Mouse (Mus musculus): Measurements from ENCODE around the gene Man2b1. TPM values are rescaled to one million over a fixed set of nuclear protein-coding genes. Genes with fewer than 3 reads are reported as not detected.
"Not testable (repeated sequence)": the region's sequence is repeated elsewhere in the genome, so short reads cannot be mapped to it uniquely, and the experiment has no call there.

Gene Man2b1
- polyA plus RNA-seq, 1 experiment from 2014 or later, result 22.4 TPM

DNA sequence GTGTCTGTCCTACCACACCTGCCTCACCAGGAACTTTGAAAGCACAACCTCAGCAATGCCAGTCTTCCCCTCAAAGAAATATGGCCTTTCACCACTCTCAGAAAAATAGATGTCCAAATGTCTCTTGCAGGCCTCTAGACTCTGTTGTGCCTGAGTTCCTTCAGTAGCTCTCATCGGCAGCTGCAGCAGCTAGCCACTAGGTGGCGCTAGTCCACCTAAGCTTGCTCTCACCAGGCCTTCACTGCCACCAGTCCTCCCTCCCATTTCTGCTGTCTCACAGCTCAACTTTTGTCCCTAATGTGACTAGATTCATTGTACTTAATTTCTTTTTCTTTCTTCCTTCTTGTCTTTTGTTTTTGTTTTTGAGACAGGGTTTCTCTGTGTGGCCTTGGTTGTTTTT, 6.1 kb upstream of the Man2b1 start:
- Histone ChIP-seq H3K4me3 (no peak overlapping the region), H3K27me3 (no peaks in the 10 kb centered on the region), H3K4me1 (peaks cover 19% of the 10 kb centered on the region), H3K9me3 (replicated peaks) (no peaks in the 10 kb centered on the region), H3K27ac (no peak overlapping the region), H3K9ac (no peak overlapping the region), H3K4me2 (replicated peaks) (no peak overlapping the region), H3K36me3 (peaks cover 43% of the 10 kb centered on the region)
- no peak for ATAC-seq (ENCODE audit: low FRiP score)
- WGBS, result 0% methylated on average over 2 of the region's 2 CpGs

DNA sequence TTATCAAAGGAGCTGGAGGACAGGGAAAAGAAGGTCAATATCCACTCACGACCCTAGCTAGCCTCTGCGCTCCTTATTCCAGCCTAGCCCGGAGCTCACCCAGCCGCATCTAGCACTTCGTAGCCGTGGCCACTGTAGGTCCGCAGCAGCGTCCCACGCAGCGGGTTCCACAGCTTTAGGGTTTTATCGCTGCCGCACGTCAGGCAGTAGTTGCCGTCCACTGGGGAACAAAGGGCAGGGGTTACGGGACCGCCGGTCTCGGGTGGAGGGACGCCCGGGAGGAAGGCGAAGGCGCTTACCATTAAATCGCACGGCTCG, 2.9 kb upstream of the Man2b1 start:
- H3K4me2 ChIP-seq (replicated peaks), result peak overlapping the region; percentile 71
- H3K27me3 ChIP-seq, result no peaks in the 10 kb centered on the region
- peak overlapping the region; percentile 92 for H3K9ac ChIP-seq
- 1% methylated on average over 25 of the region's 25 CpGs for WGBS
- no peaks in the 10 kb centered on the region for H3K9me3 ChIP-seq (replicated peaks)
- peak overlapping the region; percentile 90 for H3K4me3 ChIP-seq
- ATAC-seq (ENCODE audit: low FRiP score), result no peak
- peaks cover 24% of the 10 kb centered on the region for H3K36me3 ChIP-seq
- peak overlapping the region; percentile 62; the same call in 1 of the 2 replicates for H3K27ac ChIP-seq
- H3K4me1 ChIP-seq, result peaks cover 29% of the 10 kb centered on the region

DNA sequence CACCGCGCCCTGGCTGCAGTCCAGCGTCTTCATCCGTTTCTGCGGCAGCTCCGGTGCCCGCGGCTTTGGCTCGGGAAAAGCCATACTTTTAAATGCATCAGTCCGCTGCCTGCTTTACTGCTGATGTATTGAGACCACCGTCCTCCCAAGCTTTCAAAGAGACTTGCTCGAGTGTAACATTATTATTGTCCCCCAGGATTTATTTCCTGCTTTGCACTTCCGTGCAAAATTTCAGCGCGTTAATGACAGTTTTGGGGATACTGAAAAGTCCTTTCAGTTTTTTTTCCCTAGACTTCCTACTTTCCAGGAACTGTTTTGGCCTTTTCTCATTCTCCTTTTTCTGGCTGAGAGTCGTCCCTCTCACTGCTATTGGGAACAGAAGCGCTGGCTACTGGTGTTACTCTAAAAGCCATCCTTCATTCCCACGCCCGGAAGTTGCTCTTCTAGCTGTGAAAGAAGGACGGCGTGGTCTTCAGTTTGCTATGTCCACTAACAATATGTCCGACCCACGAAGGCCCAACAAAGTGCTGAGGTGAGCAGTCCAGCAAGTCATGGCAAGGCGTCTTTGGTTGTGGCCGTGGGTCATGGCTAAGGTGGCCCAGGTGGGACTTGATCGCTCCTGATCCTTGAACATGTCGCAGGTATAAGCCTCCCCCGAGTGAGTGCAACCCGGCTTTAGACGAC, 2.4 kb upstream of the Man2b1 start, which contains the start of gene Wdr83os:
Gene Wdr83os (plus strand): TSS at position 209 of the 684 bp plus-strand sequence.
- peak; percentile 18 for ATAC-seq (ENCODE audit: low FRiP score)
- peak within 1 kb of the TSS; percentile 90 for H3K4me3 ChIP-seq
- H3K4me2 ChIP-seq (replicated peaks), result peak within 1 kb of the TSS; percentile 71
- peak within 1 kb of the TSS; percentile 62; the same call in 1 of the 2 replicates for H3K27ac ChIP-seq
- H3K9me3 ChIP-seq (replicated peaks), result no peaks in the 10 kb centered on the region
- under 1% methylated on average over 30 of the region's 30 CpGs for WGBS
- H3K27me3 ChIP-seq, result no peaks in the 10 kb centered on the region
- H3K9ac ChIP-seq, result peak within 1 kb of the TSS; percentile 92
- peaks cover 25% of the 10 kb centered on the region for H3K36me3 ChIP-seq
- H3K4me1 ChIP-seq, result peaks cover 29% of the 10 kb centered on the region

DNA sequence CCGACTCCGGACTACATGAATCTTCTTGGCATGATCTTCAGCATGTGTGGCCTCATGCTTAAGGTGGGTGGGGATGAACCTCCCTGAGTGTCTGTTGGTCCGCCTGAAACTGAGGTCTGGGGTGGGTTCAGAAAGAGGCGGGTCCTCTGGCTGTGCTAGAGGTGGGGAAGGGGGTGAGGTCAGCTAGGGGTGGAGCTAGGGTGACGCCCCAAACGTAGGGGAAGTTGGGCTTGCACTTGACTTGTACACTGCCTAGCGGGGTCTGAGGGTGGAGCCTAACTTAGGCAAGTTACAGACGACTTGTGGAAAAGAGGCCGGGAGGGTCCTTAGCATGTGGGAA, 1.9 kb upstream of the Man2b1 start, which contains the start of gene Wdr83:
Gene Wdr83 (minus strand): TSS at position 91 of the 340 bp plus-strand sequence.
- H3K27me3 ChIP-seq, result no peaks in the 10 kb centered on the region
- H3K9me3 ChIP-seq (replicated peaks), result no peaks in the 10 kb centered on the region
- H3K36me3 ChIP-seq, result peaks cover 21% of the 10 kb centered on the region
- peak within 1 kb of the TSS; percentile 92 for H3K9ac ChIP-seq
- H3K4me3 ChIP-seq, result peak within 1 kb of the TSS; percentile 90
- 3% methylated on average over 9 of the region's 9 CpGs for WGBS
- ATAC-seq (ENCODE audit: low FRiP score), result peak; percentile 46
- H3K4me2 ChIP-seq (replicated peaks), result peak within 1 kb of the TSS; percentile 71
- peak within 1 kb of the TSS; percentile 62; the same call in 1 of the 2 replicates for H3K27ac ChIP-seq
- peaks cover 29% of the 10 kb centered on the region for H3K4me1 ChIP-seq

DNA sequence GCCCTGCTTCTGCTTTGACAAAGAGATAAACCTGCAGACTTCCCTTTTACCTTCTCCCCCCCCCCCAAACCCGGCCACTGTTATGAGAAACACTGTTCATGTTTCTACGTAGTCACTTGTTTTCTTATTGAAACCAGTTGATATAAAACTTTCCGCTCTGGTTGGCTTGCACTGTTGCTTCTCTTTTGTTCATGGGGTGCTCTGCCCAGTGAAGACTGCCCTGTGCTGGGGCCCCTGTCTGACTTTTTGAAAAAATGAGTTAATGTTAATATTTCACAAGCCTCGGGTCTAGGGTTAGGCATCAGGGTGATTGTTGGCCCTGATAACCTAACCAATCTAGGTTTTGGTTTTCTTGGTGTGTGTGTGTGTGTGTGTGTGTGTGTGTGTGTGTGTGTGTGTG, 901 bp upstream of the Man2b1 start:
- WGBS, result 88% methylated on average over 4 of the region's 4 CpGs

DNA sequence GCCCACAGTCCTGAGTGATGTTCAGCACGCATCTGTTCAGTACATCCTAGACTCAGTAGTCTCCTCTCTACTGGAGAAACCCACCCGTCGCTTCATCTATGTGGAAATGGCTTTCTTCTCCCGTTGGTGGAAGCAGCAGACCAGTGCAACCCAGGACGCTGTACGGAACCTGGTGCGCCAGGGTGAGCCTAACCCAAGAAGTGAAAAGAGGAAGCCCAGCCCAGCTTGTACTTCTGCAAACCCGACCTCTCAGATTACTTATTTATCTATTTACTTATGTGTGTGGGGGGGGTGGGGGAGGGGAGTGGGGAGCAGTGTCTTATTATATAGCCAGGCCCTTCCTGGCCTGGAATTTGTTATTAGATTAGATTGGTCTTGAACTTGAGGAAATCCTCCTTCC, 1.6 kb downstream of the Man2b1 start:
- peaks cover 17% of the 10 kb centered on the region; the same call in 1 of the 2 replicates for H3K36me3 ChIP-seq
- no peak overlapping the region for H3K4me2 ChIP-seq (replicated peaks)
- WGBS, result 91% methylated on average over 8 of the region's 8 CpGs
- no peak for ATAC-seq (ENCODE audit: low FRiP score)
- H3K4me1 ChIP-seq, result peaks cover 25% of the 10 kb centered on the region
- H3K27ac ChIP-seq, result no peak overlapping the region
- H3K9ac ChIP-seq, result no peak overlapping the region
- no peak overlapping the region for H3K4me3 ChIP-seq
- no peaks in the 10 kb centered on the region for H3K9me3 ChIP-seq (replicated peaks)
- no peaks in the 10 kb centered on the region for H3K27me3 ChIP-seq

More for the DNA sequence above, 901 bp upstream of the Man2b1 start:
- ATAC-seq (ENCODE audit: low FRiP score); H3K9ac ChIP-seq; H3K27me3 ChIP-seq; H3K9me3 ChIP-seq (replicated peaks); H3K27ac ChIP-seq; H3K4me3 ChIP-seq: not testable (repeated sequence)
- peaks cover 29% of the 10 kb centered on the region for H3K4me1 ChIP-seq
- H3K4me2 ChIP-seq (replicated peaks), result 0 out of 2 replicates have a peak overlapping the region, but pooled peaks have one; percentile 71
- H3K36me3 ChIP-seq, result peaks cover 15% of the 10 kb centered on the region; the same call in 1 of the 2 replicates

DNA sequence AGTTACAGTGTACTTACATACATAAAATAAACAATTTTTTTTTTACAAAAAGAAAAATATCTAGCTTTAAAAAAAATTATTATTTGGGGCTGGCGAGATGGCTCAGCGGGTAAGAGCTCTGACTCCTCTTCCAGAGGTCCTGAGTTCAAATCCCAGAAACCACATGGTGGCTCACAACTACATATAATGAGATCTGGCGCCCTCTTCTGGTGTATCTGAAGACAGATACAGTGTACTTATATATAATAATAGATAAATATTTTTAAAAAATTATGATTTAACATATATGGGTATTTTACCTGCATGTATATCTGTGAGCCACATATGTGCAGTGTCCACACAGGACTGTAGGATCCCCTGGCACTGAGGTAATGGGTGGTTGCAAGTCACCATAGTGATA, 3.2 kb downstream of the Man2b1 start:
- H3K27me3 ChIP-seq, result no peaks in the 10 kb centered on the region
- H3K4me2 ChIP-seq (replicated peaks), result no peak overlapping the region
- H3K4me3 ChIP-seq, result no peak overlapping the region
- H3K36me3 ChIP-seq, result peaks cover 18% of the 10 kb centered on the region; the same call in 1 of the 2 replicates
- H3K9me3 ChIP-seq (replicated peaks), result no peaks in the 10 kb centered on the region
- WGBS, result 79% methylated on average over 3 of the region's 3 CpGs
- no peak for ATAC-seq (ENCODE audit: low FRiP score)
- H3K4me1 ChIP-seq, result peaks cover 20% of the 10 kb centered on the region
- no peak overlapping the region for H3K9ac ChIP-seq
- H3K27ac ChIP-seq, result no peak overlapping the region

DNA sequence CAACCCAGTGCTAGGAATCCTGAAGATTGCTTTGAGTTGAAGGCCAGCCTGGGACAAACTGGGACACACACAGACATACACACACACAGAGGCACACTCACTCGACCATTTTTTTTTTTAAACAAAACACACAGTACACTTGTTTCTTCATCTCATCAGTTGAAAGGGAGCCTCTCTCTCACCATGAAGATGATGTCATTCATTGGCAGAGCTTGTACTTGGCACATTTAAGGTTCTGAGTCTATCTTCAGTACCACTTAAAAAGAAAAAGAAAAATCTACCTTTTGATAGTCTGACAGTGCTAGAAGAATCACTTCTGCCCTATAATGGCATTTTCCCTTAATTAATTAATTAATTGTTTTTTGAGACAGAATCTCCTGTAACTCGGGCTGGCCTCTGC, 5.7 kb downstream of the Man2b1 start:
- 83% methylated on average over 2 of the region's 2 CpGs for whole genome bisulfite sequencing
- Histone ChIP-seq H3K9ac (no peak overlapping the region), H3K4me1 (peaks cover 5% of the 10 kb centered on the region), H3K4me2 (replicated peaks) (no peak overlapping the region), H3K27ac (no peak overlapping the region), H3K4me3 (no peak overlapping the region), H3K36me3 (peaks cover 18% of the 10 kb centered on the region; the same call in 1 of the 2 replicates), H3K27me3 (no peaks in the 10 kb centered on the region), H3K9me3 (replicated peaks) (no peaks in the 10 kb centered on the region)
- no peak for ATAC-seq (ENCODE audit: low FRiP score)

DNA sequence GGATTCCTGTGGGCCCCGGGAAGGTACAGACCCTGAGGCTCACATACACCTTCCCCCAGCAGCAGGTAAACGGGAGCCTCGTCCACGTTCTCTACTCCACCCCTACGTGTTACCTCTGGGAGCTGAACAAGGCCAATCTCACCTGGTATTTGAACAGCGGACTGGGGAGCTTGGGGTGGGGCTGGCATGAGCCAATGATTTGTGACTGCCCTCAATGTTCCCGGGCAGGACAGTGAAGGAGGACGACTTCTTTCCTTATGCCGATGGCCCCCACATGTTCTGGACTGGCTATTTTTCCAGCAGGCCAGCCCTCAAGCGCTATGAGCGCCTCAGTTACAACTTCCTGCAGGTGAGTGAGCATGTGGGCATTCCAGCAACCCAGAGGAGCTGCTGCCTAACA, 7.8 kb downstream of the Man2b1 start:
- no peak overlapping the region for H3K9ac ChIP-seq
- no peak overlapping the region for H3K4me2 ChIP-seq (replicated peaks)
- no peak for ATAC-seq (ENCODE audit: low FRiP score)
- H3K4me3 ChIP-seq, result no peak overlapping the region
- H3K9me3 ChIP-seq (replicated peaks), result no peaks in the 10 kb centered on the region
- no peaks in the 10 kb centered on the region for H3K27me3 ChIP-seq
- no peak overlapping the region for H3K27ac ChIP-seq
- peaks cover 17% of the 10 kb centered on the region for H3K36me3 ChIP-seq
- 89% methylated on average over 11 of the region's 11 CpGs for WGBS
- no peaks in the 10 kb centered on the region for H3K4me1 ChIP-seq

DNA sequence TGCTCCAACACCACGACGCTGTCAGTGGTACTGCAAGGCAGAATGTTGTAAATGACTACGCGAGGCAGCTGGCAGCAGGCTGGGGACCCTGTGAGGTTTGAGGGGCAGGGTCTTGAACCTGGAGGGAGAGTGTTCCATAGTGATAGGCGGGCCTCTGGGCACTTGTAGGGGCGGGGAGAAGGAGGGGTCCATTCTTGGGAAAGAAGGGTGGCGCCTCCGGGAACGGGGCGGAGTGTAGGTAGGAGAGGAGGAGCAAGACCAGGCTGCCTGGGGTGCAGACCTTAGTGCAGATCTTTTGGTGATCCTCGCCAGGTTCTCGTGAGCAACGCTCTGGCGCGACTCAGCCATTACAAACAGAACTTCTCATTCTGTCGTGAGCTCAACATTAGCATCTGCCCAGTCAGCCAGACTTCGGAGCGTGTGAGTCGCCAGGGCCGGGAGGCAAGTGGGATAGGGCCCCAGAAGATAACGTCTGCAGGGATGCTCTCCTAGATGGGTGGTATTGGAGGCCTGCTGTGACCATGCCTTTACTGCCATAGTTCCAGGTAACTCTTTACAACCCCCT, 8.5 kb downstream of the Man2b1 start:
- Histone ChIP-seq H3K4me3 (no peak overlapping the region), H3K4me1 (no peaks in the 10 kb centered on the region), H3K27me3 (no peaks in the 10 kb centered on the region), H3K9me3 (replicated peaks) (no peaks in the 10 kb centered on the region), H3K36me3 (peaks cover 24% of the 10 kb centered on the region), H3K27ac (no peak overlapping the region), H3K9ac (no peak overlapping the region), H3K4me2 (replicated peaks) (no peak overlapping the region)
- no peak for ATAC-seq (ENCODE audit: low FRiP score)
- WGBS, result 33% methylated on average over 21 of the region's 21 CpGs

DNA sequence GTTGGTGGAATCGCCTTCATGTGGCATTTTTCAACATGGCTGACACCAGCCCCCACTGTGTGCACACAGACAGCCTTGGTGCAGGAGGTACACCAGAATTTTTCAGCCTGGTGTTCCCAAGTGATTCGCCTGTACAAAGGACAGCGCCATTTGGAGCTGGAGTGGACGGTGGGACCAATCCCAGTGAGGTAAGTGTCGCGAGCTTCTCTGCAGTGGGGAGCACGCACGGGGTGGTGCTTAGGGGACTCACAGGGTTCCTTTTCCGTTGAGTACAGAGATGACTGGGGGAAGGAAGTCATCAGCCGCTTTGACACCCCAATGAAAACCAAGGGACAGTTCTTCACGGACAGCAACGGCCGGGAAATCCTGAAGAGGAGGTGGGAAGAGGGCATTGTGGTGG, 12.0 kb downstream of the Man2b1 start:
- H3K9me3 ChIP-seq (replicated peaks), result no peaks in the 10 kb centered on the region
- H3K36me3 ChIP-seq, result peaks cover 34% of the 10 kb centered on the region
- H3K27ac ChIP-seq, result no peak overlapping the region
- no peaks in the 10 kb centered on the region for H3K4me1 ChIP-seq
- WGBS, result 92% methylated on average over 13 of the region's 13 CpGs
- ATAC-seq (ENCODE audit: low FRiP score), result no peak
- no peaks in the 10 kb centered on the region for H3K27me3 ChIP-seq
- no peak overlapping the region for H3K9ac ChIP-seq
- H3K4me2 ChIP-seq (replicated peaks), result no peak overlapping the region
- H3K4me3 ChIP-seq, result no peak overlapping the region

DNA sequence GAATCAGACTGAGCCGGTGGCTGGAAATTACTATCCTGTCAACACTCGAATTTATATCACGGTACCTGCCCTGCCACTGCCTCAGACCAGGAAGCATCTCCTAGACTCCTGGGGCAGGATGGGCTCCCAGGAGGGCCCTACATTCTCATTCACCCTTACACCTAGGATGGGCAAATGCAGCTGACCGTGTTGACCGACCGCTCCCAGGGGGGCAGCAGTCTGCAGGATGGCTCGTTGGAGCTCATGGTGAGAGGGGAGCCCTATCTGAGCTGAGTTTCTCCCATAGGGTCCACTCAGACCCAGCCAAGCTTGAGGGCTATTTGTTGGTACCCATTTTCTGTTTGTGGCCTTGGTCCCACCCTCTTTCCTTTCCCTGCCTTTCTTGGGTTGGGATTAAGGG, 12.5 kb downstream of the Man2b1 start:
- H3K4me3 ChIP-seq, result no peak overlapping the region
- no peak overlapping the region for H3K27ac ChIP-seq
- no peaks in the 10 kb centered on the region for H3K27me3 ChIP-seq
- H3K9ac ChIP-seq, result no peak overlapping the region
- no peak overlapping the region for H3K4me2 ChIP-seq (replicated peaks)
- peaks cover 34% of the 10 kb centered on the region for H3K36me3 ChIP-seq
- no peaks in the 10 kb centered on the region for H3K9me3 ChIP-seq (replicated peaks)
- no peak for ATAC-seq (ENCODE audit: low FRiP score)
- no peaks in the 10 kb centered on the region for H3K4me1 ChIP-seq
- WGBS, result 93% methylated on average over 7 of the region's 7 CpGs

DNA sequence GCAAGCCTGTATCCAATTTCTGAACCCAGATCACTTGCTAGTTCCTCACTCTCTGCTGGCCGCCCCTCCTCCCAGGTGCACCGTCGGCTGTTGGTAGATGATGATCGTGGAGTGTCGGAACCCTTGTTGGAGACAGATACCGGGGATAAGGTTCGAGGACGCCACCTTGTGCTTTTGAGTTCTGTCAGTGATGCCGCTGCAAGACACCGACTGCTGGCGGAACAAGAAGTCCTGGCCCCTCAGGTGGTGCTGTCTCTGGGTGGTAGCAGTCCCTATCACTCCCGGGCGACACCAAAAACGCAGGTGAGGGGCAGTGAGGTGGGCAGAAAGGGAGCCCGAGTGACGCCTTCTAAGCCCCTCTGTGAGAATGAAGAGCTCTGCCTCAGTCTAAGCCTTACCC, 13.1 kb downstream of the Man2b1 start:
- Histone ChIP-seq H3K9ac (no peak overlapping the region), H3K27me3 (no peaks in the 10 kb centered on the region), H3K36me3 (peaks cover 34% of the 10 kb centered on the region), H3K4me1 (no peaks in the 10 kb centered on the region), H3K27ac (no peak overlapping the region), H3K9me3 (replicated peaks) (no peaks in the 10 kb centered on the region), H3K4me3 (no peak overlapping the region), H3K4me2 (replicated peaks) (no peak overlapping the region)
- WGBS, result 94% methylated on average over 16 of the region's 16 CpGs
- no peak for ATAC-seq (ENCODE audit: low FRiP score)

Data from hindbrain, embryonic 12.5 days (tissue).